Mouse (Mus musculus) erythroblast, embryonic 14.5 days (primary cell): Measurements from ENCODE around the gene Tomt. TPM values are rescaled to one million over a fixed set of nuclear protein-coding genes. Genes with fewer than 3 reads are reported as not detected.

Experiments
- H3K27me3 ChIP-seq: 2 replicates; pipeline ENCODE4 v1.6.1; 2012; ENCODE audit warnings: inconsistent platforms; ENCODE audit not compliant: control insufficient read depth
- H3K36me3 ChIP-seq: 2 replicates; pipeline ENCODE4 v1.6.1; 2012; ENCODE audit warnings: mild to moderate bottlenecking, inconsistent platforms; ENCODE audit not compliant: control insufficient read depth
- H3K4me1 ChIP-seq: 2 replicates; pipeline ENCODE4 v1.6.1; 2012; ENCODE audit warnings: inconsistent platforms; ENCODE audit not compliant: control insufficient read depth
- H3K4me3 ChIP-seq: replicated peaks from 2 replicates; pipeline ENCODE3; 2012; ENCODE audit warnings: moderate library complexity, mild to moderate bottlenecking, inconsistent platforms
- H3K9me3 ChIP-seq: 2 replicates; pipeline ENCODE4 v1.6.1; 2012; ENCODE audit warnings: low read length, inconsistent platforms, mixed read lengths; ENCODE audit not compliant: control insufficient read depth
- GATA1 ChIP-seq: IDR thresholded peaks from 2 replicates; pipeline ENCODE4 v1.6.1; 2012; ENCODE audit warnings: low read length, inconsistent platforms, mixed read lengths
- TAL1 ChIP-seq: IDR thresholded peaks from 3 replicates; pipeline ENCODE4 v1.6.1; 2012; ENCODE audit warnings: low read length, inconsistent platforms, mixed read lengths
- polyA plus RNA-seq: library from polyadenylated mRNA; stranded (reverse); fragments of >175 nt; gene quantifications from 2 replicates; pipeline ENCODE4 v1.2.3, GENCODE M21; 2012

Tomt gene
- polyA plus RNA-seq, 1 experiment, result not detected

DNA sequence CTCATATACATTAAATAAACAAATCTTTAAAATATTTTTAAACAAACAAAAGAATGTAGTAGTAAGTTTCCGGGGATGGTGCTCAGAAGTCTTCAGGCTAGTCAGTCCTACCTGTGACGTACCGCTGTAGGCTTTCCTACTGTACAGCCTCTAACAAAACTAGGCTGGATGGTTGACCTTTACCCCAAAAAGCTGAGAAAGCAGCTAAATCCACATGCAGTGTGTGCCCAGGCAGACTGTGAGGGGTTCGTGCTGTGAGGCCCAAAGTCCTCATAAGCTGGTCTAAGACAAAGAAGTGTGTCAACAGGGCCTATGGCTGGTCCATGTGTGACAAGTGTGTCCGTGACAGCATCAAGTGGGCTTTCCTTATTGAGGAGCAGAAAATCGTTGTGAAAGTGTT is 53.3 kb downstream of the Tomt start:
- TF ChIP-seq TAL1, result no peak
- no peak for TF ChIP-seq GATA1
- Histone ChIP-seq H3K4me3 (no peak overlapping the region), H3K9me3 (no peaks in the 10 kb centered on the region), H3K36me3 (no peaks in the 10 kb centered on the region), H3K4me1 (no peaks in the 10 kb centered on the region), H3K27me3 (no peaks in the 10 kb centered on the region)

DNA sequence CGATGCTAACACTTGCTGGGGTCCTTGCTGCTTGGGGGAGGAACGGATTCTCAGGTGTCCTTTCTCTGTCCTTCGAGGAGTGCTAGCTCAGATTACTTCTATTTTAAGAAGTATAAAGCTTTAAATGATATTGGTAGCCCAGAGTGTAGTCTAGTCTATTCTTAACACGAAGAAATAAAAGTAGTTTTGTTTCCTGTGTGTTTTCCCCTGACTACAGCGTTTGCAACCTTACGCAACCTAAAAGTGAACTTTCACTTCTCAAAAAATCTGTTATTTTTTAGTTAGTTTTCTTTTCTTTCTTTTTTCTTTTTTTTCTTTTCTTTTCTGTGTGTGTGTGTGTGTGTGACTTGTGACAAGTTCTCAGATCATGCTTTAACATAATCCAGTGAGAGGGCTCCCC is 54.5 kb downstream of the Tomt start:
- no peak for TF ChIP-seq GATA1
- no peak for TF ChIP-seq TAL1
- Histone ChIP-seq H3K9me3 (no peaks in the 10 kb centered on the region), H3K4me1 (no peaks in the 10 kb centered on the region), H3K27me3 (no peaks in the 10 kb centered on the region), H3K36me3 (no peaks in the 10 kb centered on the region), H3K4me3 (no peak overlapping the region)

Other genes with a start within 250 kb of the Tomt start
- gene Clpb, start 242.7 kb downstream of the Tomt start, polyA plus RNA-seq, result 2.1 and 3.1 TPM in 2 replicates
- gene Phox2a, start 88.0 kb downstream of the Tomt start, polyA plus RNA-seq, result not detected in 2 replicates
- 0.50 and 1.3 TPM in 2 replicates for gene Inppl1, start 68.1 kb downstream of the Tomt start, polyA plus RNA-seq
- not detected in 2 replicates for gene Folr2, start 49.2 kb downstream of the Tomt start, polyA plus RNA-seq
- gene Anapc15, start 42.6 kb downstream of the Tomt start, polyA plus RNA-seq, result 4.8 and 5.8 TPM in 2 replicates
- not detected in 2 replicates for gene Folr1, start 35.6 kb downstream of the Tomt start, polyA plus RNA-seq
- gene Lamtor1, start 455 bp downstream of the Tomt start, polyA plus RNA-seq, result 10.4 and 12.4 TPM in 2 replicates
- gene Lrrc51, start 27.5 kb upstream of the Tomt start, polyA plus RNA-seq, result not detected in 2 replicates
- 19.8 and 24.7 TPM in 2 replicates for gene Numa1, start 27.8 kb upstream of the Tomt start, polyA plus RNA-seq
- 0.67 and 1.0 TPM in 2 replicates for gene Il18bp, start 112.3 kb upstream of the Tomt start, polyA plus RNA-seq
- 0.12 and 0.34 TPM in 2 replicates for gene Rnf121, start 159.1 kb upstream of the Tomt start, polyA plus RNA-seq
- gene Xndc1, start 159.2 kb upstream of the Tomt start, polyA plus RNA-seq, result 2.0 TPM in 2 replicates
- not detected in 2 replicates for gene Xntrpc, start 159.4 kb upstream of the Tomt start, polyA plus RNA-seq
- gene Trpc2, start 176.8 kb upstream of the Tomt start, polyA plus RNA-seq, result 0.15 and 0.37 TPM in 2 replicates
- gene Art1, start 195.4 kb upstream of the Tomt start, polyA plus RNA-seq, result not detected in 2 replicates
- gene Art5, start 203.1 kb upstream of the Tomt start, polyA plus RNA-seq, result not detected in 2 replicates
- gene Chrna10, start 210.5 kb upstream of the Tomt start, polyA plus RNA-seq, result 0.02 TPM in 1 of 2 replicates, not detected in the other